Mouse (Mus musculus): ENCODE data around the gene Tbcb.
"Not testable (repeated sequence)": the region's sequence is repeated elsewhere in the genome, so short reads cannot be mapped to it uniquely, and the experiment has no call there.

The Tbcb gene

DNA sequence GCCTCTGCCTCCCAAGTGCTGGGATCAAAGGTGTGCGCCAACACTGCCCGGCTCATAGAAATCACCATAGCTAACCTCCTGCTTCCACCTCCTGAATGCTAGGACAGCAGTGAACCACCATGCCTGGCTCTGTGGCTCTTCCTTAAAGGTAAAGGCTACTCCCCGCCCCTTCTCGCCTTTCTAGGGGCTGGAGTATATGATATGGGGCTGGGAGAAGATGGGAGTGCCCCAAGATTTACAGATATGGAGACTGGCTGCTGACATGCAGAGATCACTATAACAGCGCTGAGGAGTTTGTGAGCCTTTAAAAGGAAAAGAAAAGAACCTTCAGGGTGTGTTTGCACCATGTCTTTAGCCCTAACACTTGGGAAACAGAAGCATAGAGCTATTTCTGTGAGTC, 9.9 kb downstream of the Tbcb start:
- no peak for DNase-seq (ENCODE audit: low spot score in 2 of 2)

DNA sequence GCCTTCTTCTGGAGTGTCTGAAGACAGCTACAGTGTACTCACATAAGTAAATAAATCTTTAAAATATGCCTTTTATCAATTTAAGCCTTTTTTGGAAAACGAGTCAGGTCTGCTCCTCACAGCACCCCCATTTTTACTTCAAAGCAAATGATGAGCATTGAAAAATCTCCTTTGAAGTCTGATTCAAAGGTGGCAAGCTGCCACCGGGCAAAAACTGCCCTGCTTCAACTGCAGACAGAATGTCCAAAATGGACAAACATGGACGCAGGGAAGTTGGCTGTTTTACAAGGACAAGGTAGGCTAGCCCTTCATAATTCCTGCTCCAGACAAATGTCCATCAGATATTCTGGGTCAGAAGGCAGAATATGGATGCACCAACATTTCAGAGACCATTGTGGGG, 10.6 kb downstream of the Tbcb start:
- no peak for DNase-seq (ENCODE audit: low spot score in 2 of 2)

DNA sequence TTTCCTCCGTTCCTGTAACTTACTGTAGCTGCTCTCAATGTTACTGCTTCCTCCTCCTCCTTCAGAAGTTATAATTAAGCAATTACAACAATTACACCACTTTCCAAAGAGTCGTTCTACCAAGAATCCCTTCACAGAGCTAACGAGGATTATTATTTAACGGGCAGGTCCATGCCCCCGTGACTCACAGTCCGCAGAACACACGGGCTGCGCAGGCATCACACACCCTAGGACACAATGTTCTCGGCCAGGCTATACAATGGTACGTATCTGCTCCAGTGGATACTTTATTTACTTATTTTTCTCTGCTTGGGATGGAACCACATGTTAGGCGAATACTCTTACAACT, 12.1 kb downstream of the Tbcb start:
- no peak for DNase-seq (ENCODE audit: low spot score in 2 of 2)

DNA sequence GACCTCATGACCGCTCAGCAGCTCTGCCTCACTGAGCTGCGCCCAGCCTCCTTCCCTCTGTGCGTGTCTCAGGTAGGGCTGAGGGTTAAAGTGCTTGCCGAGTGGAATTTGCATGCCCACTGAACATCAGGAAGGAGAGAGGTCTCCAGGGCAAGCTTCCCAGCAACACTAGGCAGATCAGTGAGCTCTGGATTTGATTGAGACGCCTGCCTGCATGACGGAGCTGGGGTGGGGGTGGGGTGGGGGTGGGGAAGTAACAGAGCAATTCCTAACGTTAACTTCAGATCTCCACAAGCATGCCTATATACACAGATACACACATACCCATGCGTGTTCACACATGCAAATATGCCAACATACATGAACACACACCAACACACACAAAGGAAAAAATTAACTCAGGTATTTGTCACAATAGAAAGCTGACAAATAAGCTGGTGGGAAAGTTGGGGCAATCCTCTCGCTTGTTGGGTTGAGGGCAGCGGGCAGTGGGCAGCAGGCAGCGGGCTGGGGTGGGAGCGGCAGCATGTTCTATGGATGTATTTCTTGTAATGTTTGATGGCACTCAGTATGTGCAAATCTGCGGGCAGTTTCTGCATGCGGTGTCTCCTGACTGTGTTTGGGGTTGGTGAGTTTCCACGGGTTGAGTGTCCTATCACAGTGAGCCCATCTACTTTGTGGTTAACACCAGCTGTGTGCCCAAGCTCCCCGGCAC, 12.6 kb downstream of the Tbcb start:
- DNase-seq (ENCODE audit: low spot score in 2 of 2): peak; percentile 31 to 36

DNA sequence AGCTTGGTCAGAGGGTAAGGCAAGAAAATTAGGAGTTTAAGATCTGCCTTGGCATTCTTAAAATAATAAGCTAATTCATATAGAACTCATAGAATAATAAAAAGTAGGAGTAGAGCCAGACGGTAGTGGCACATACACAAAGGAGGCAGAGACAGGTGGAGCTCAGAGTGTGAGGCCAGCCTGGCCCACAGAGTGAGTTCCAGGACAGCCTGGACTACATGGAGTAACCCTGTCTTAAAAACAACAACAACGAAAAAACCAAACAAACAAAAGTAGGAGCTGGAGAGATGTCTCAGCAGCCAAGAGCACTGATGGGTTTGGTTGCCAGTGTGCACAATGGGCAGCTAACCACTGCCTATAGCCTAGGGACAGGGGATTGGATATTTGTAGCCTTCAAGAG, 14.8 kb downstream of the Tbcb start:
- no peak for DNase-seq (ENCODE audit: low spot score in 2 of 2)

DNA sequence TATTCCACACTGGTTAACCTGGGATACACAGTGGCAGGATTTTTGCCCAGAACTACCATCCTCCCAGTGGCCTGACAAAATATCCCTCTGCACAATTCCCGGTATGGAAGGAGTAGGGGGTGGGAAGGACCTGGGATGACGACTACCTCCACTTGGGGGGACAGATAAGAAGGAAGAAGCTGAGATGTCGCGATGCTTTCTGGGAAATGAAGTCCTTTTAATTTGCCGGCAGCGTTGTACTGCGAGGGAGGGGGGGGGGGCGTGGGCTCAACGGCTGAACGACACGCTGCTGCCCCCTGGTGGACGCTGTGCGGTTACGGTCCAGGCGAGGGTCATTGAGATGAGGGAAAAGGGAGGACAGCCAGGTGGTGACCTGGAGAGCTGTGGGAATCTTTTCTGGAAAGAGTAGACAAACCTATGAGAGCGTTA, 15.3 kb downstream of the Tbcb start:
- DNase-seq (ENCODE audit: low spot score in 2 of 2): peak; percentile 38 to 78

DNA sequence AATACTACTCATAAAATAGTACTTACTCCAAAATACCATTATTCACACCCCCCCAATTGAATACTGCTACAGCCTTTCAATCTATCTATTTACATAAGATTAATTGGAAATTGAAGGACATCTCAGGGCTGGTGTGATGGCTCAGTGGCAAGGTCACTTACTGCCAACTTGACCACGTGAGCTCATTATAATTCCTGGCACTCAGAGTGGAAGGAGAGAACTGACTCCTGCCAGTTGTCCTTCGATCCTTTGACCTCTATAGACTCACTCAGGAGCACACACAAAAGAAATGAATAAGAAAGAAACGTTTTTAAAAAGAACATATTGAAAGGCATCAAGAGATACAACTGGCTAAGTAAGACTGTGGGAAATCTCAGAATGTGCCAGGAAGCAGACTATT, 16.2 kb downstream of the Tbcb start:
- DNase-seq (ENCODE audit: low spot score in 2 of 2): no peak

DNA sequence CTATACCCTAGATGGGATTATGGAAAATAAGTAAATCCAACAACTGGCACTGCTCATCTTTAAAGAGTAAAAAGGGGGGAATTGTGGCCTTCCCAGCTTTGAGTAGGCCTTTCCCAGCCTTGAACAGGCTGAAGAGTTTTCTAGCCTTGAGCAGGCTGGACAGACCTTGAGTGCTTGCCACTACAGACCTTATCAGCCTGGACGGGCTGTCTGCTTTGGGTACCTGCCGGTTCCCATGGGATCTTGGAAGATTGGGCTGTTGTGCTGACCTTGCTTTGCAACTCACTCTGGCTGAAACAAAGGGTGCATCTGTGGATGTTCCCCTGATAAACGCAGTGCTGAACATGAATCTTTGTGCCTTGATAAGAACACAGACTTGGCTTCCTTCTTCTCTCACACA, 18.2 kb downstream of the Tbcb start:
- DNase-seq (ENCODE audit: low spot score in 2 of 2): no peak

DNA sequence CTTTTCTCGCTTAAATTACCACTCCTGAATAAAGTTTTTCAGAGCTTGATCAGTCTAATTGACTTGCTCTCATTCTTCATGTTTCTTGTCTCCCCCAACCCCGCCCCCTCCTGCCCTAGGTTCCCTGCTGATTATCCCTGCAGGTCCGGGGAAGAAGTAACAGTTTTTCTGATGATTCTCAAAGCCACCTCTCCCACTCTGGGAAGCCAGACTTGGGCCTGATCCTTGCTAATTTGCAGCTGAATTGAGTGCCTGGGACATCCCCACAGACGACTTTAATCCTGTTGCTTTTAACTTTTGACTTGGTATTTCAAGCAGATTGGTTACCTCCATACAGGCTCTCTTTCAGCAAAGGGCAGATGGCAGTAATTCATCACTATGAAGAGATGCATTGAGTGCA, 21.0 kb downstream of the Tbcb start:
- DNase-seq (ENCODE audit: low spot score in 2 of 2): no peak

DNA sequence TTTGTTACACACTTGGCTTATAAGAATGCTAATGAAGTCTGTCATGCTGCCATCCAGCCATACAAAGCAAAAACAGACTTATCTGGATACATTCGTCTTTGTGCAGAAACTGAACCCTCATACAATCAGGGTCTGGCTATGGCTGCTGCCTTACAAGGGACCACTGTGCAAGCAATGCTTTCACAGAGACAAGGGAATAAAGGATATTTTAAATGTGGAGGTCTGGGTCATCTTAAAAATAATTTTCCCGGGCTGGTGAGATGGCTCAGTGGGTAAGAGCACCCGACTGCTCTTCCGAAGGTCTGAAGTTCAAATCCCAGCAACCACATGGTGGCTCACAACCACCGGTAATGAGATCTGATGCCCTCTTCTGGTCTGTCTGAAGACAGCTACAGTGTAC, 25.7 kb downstream of the Tbcb start:
- DNase-seq (ENCODE audit: low spot score in 2 of 2): not testable (repeated sequence)

DNA sequence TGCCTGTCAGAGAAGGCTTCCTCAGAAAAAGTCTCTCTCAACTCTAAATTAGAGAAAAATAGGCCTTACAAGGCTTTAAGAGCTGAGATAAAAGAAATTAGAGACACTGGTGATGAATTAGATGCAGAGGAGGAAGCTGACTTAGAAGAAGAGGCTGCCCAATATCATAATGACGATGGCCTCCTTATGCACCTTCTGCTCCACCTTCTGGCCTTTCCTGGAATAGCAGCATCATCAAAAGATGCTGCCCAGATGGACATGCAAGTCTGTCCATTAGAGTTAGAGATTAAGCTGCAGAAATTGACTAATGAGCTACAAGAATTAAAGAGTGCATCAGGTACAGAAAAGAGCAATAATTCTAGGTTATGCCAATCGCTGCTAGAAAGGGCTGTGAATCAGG, 26.7 kb downstream of the Tbcb start:
- peak in 1 of 2 experiments; percentile 48 for DNase-seq (ENCODE audit: low spot score in 2 of 2)

DNA sequence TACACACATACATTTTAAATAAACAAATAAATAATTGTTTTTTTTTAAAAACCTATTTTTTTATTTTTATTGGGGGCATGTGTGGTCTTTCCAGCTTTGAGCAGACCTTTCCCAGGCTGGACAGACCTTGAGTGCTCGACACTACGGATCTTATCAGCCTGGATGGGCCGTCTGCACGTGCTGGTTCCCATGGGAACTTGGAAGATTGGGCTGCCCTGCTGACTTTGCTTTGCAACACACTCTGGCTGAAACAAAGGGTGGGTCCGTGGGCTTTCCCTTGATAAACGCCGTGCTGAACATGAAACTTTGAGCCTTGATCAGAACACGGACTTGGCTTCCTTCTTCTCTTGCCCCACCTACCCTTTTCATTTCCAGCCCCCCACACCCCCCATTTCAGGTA, 27.7 kb downstream of the Tbcb start:
- DNase-seq (ENCODE audit: low spot score in 2 of 2): no peak

DNA sequence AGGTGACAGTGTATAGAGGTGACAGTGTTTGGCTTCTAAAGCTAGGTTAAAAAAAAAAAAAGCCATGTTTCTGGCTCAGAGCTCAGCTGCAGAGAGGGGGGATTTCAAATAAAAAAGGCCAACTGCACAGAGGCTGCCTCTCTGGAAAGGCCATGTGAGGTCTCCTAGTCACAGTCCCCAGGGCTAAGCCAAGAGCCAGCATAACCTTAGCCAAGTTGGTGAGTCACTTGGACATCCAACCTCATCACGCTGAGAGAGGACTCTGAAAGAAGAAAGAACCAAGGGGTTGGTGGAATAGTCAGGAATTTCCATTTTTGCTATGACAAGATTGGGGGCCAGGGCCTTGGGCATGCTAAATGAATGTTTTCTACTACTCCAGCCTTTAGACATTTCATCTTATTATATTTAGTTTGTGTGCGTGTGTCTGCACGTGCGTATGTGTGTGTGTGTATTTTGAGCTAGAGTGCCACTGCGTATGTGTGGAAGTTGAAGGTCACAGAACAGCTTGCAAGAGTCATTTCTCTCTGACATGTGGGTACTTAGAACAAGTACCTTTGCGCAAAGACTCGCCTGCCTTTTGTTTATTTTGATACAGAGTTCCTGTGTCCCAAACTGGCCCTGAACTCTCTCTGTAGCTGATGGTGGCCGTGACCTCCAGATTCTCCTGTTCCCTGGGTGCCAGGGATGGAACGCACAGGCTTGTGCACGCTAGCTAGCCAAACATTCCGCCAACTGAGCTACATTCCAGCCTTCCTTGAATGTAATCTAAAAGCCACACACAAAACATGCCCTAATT, 29.0 kb downstream of the Tbcb start:
- no peak for DNase-seq (ENCODE audit: low spot score in 2 of 2)

DNA sequence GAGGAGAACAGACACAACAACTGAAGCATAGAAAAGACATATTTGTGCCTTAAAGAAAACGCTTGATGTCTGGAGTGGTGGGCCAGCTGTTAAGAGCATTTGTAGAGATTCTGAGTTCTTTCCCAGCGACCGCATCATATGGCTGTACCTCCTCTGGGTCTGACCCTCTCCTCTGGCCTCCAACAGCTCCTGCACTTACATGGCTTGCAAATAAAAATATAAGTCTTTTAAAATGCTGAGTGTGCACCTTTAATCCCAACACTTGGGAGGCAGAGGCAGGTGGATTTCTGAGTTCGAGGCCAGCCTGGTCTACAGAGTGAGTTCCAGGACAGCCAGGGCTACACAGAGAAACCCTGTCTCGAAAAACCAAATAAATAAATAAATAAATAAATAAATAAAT, 31.4 kb downstream of the Tbcb start:
- DNase-seq (ENCODE audit: low spot score in 2 of 2): not testable (repeated sequence)

DNA sequence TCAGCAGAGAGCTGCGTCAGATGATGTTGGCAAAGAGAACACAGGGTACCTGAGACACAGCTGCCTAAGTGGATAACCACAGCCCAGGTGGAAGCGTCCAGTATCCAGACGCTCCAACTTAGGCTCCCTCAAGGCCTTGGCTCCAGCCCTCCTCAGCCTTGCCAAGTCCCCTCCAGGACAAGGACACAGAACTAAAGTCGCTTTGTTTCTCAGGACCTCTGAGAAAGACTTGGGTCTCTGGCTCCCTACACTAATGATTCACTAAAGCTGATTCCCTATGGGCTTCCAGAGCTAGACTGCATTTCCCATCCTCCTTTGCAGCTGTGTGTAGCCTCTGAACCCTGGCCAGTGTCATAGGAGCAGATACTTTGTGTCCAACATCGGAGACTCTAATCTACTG, 31.9 kb downstream of the Tbcb start:
- DNase-seq (ENCODE audit: low spot score in 2 of 2): no peak

DNA sequence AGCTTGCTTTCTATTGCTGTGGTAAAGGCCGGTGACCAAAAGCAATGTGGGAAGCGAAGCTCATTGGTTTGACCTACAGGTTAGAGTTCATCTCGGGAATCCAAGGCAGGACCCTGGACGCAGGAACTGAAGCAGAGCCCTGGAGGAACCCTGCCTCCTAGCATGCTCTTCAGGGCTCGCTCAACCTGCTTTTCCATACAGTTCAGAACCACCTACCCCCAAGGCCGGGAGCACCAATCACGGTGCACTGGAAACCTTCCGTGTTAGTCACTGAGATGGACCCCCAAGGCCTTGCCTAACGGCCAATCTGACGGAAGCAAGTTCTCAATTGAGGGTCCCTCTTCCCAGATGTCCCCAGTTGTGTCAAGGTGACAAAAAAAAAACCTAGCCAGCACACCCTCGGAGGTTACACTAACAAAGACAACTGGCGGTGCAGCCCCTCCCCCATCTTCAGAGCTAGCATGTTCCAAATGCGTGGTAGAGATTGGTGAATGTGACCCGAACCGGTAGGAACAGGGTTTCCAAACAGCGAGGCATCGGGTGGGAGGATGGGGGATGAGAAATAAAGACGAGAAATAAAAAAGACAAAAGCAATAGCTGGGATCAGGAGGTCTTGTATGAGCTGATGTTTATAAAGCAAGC, 32.5 kb downstream of the Tbcb start:
- no peak for DNase-seq (ENCODE audit: low spot score in 2 of 2)

DNA sequence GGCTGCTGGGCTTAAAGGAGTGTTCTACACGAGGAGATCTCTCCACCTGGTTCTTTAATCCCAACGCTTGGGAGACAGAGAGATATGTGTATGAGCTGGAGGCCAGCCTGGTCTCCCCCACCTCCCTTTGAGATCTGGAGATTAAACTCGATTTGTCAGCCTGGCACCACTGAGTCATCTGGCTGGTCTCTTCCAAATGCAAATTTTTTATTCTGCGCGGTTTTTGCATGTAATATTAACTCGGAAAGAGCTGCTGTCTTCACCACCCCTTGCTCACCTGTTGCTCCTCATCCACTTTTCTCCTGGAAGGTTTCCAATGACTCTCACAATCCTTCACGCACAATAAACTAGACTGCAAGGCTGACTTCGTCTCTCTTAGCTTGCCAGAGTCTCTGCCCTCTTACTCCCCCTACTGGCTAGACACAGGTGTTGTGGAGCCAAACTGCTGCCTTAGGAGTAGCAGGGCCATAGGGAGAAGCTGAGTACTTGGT, 33.5 kb downstream of the Tbcb start, which contains the start of gene Capns1:
Capns1 (minus strand) TSS at position 331 of the 491 bp plus-strand sequence.
- DNase-seq (ENCODE audit: low spot score in 2 of 2): peak in 1 of 2 experiments; percentile 86

DNA sequence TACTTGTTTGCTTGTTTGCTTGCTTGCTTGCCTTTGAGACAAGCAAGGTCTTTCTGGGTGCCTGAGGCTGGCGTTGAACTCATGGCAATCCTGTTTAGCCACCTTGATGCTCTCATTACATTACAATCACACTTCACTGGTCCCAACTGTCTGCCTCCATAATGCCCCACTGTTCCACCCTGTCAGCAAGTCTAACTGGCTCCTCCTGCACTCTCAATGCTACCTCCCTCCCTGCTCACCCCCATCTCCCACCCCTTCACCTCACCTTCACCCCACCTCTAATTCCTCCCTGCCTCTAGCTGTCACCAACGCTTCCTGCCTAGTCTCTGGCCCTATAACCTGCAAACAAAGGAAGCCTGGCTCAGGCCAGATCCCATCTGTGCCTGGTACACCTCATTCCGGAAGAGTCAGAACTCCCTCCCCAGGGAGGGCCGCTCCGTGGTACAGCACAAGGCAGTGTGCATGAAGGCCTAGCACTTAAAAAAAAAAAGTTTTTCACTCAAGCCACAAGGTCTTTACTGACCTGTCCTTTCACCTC, 34.4 kb downstream of the Tbcb start:
- no peak for DNase-seq (ENCODE audit: low spot score in 2 of 2)

DNA sequence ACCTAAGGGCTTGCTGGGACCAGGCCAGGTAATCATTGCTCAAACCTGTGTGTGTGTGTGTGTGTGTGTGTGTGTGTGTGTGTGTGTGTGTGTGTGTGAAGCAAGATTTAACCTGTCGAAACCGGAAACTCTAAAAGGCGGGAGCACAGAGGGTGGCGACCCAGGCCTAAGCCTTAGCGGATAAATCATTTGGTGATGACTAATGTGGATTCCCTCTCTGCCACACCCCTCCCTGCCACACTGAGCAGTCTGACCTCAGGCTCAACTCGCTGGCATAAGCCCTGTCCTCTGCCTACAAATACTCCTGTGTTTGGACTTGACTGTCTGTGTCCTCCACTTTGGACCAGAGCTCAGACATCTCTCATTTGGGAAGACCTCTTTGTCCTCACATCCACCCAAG, 35.9 kb downstream of the Tbcb start:
- no peak for DNase-seq (ENCODE audit: low spot score in 2 of 2)

DNA sequence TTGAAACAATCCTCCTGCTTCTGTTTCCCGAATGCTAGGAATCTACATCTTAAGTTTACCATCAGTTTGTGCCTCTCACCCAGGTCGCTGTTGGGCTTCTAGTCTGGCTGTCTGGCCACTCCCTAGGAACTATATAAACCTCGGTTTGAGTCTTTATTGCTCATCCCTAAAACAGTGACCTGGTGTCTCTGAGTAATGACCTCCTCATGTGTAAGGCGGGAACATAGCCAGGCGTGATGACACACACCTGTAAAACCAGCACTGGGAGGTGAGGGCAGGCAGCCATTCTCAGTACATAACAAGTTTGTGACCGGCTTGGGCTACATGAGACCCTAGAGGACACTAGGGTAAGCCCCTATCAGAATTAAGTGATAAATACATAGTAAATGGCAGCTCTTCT, 36.6 kb downstream of the Tbcb start:
- DNase-seq (ENCODE audit: low spot score in 2 of 2): no peak

DNA sequence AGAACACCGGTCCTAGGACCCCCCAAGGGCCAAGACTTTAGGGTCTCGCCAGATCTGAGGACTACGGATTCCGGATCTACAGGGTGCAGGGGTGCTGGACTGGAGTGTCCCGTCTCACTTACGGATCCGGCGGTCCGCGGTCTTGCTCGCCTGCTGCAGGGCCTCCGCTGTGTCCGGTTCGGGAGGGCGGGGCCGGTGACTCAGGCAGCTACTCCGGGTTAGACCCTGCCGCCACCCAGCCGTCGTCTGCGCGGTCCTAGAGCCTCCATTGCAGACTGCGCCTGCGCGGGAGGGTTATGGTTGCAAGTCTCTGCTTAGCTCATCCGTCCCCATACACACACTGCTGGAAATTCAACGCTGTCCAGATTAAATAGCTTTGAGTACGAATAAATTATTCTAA, 37.2 kb downstream of the Tbcb start:
- DNase-seq (ENCODE audit: low spot score in 2 of 2): peak; percentile 87 to 95

DNA sequence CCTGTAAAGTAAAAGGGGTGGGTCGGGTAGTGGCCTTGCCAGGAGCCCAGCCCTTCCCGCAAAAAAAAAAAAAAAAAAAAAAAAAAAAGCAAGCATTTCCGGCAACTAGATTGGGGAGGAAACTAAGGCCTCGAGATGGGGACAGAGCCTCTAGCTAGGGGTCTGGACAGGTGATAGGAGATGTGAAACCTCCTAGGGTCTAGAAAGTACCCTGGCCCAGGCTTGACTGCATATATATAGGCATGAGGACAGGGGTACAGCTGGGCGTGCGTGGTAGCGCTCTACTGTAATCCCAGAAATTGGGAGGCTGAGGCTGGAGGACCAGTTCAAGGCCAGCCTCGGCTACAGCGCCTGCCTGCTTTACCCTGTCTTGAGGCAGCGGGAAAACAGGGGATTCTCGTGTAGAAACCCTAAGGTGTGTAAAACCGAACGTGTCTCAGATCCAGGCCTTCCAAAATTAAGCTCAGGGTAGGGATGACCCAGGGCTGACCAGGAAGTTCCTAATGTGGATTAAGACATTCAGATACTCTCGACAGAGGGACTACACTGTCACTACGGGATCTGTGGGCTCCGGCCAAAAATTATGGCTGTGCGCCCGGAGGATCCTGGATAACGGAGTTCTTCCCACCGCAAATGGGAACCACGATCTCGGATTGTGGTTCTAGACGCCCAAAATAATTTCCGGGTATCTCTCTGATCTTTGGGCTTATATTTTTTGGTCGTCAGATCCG, 37.8 kb downstream of the Tbcb start:
- no peak for DNase-seq (ENCODE audit: low spot score in 2 of 2)
